Mouse (Mus musculus) ES-CJ7 (cell line): ENCODE measurements around the gene Tshb.

Source experiments
- DNase-seq: peaks from one replicate; pipeline ENCODE4 v3.0.0; 2011; ENCODE audit warnings: low read depth, low spot score

Gene Tshb

DNA sequence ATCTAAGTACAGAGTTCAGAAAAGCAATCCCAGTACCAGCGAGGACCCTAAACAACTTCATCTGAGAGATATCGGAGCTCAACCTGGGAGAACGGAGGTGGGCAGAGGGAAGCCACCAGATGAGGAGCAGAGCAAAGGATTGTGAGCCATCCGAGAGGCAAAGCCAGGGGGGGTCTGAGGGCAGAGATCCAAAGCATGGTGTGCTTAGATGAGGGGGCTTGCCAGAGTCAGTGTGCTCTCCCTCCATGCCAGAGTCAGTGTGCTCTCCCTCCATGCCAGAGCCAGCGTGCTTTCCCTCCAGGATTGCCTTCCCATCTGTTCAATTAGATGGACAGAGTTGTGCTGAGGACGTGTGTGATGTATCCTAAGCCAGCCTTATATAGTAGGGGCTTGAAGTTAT, 45.4 kb downstream of the Tshb start:
- DNase-seq, result no peak

DNA sequence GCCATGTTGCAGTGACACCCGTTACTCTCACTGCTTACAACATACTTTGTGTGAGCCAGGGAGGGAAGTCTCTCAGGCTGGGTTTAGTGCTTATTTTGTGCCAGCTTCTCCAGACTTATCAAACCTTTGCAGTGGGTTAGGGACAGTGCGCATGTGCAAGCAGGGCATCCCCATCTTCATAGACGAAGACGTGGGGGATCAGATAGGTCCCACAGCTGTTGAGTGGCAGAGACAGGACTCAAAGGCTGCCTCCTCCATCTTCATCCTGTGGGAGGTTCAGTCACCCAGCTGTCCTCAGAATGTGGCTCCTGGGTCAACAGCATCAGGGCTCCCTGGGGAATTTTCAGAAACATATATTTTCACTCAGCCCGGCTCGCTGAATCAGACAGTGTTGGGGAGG, 46.1 kb downstream of the Tshb start:
- no peak for DNase-seq

DNA sequence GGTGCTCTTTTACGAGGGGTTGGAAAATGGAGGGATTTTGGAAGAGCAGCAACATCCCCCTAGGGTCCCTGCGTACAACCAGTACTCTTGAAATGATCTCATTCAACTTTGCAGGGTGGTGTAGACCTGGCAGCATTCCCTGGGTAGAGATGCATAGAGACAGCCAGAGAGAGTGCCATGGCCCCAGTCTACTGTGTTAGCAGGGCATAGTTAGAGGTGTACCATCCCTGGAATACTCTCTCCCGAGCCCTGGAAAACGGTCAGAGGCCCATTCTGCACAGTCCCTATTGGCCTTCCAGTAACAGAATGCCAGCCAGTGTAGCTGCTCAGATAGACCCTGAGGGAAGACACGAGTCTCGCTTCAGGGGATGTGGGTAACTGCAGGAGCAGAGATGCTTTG, 46.9 kb downstream of the Tshb start:
- no peak for DNase-seq

DNA sequence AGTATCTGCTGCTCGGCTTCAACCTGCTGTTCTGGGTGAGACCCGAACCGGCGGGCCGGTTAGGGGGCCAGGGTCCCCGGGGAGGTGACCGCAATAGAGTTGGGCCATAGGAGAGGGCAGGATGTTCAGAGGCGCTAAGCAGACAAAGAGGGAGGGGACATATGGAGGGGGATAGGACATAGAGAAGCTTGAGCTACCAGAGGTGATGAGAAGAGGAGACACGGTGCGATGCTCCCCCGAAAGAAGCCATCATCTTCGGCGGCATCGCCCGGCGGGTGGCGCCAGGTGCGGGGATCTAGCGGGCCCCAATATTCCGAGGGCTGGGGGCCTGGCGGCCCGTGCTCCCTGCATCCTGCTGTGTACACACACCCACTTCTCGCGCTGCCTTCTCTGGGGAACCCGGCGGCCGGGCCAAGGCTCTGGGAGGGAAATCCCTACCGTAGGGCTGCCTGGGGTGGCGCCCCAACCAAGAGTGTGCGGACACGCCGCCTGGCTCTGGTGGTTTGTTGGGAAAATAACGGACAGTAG, 47.4 kb downstream of the Tshb start:
- DNase-seq, result peak; percentile 40

DNA sequence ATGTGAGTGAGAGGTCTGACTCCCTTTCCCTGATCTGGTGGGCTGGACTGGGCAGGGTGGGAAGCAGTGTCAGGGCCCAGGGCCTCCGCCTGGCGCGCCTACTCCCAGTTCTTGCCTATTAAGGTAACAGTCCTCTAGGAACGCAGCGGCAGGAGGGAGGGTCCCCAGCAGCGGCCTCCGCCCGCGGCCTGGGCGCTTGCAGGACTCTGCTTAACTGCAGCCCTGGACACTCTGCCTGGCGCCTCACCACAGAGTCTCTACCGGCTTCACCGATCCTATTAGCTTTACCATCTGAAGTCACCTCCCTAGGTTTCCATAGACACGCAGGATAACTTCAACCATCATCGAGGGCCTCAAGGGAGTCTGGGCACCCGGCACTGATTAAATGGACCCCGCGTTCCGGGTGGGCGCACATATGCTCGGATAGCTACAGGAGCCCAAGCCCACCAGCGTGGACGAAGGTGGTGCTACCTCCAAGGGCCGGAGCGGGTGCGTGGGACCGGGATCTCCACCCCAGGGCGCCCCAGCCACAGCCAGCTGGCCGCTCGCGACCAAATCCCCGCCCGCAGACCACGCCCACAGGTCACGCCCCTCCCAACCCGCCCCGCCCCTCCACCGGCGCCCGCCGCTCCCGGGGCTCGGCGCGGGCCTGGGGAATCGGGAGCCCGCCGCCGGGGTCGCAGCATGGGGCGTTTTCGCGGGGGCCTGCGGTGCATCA, 48.0 kb downstream of the Tshb start, which contains the start of gene Tspan2:
TSS of gene Tspan2 (plus strand) at position 217 of the 718 bp plus-strand sequence.
- peak; percentile 12 for DNase-seq

DNA sequence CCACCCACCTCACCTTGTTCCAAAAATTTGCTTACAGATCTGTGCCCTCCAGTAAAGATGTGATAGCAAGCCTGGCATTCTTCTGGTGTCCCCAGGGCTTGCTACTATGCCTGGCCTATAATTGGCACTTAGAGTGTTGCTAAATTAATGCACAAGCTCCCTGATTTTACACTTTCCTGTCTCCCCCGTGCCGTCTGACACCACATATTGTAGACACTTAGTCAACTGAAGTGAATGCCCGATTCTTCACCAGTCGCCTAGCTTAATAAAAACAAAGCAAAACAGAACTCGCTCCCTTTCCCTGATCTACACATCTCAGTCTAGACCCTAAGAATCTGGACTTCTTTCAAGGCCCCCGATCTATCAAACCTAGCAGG, 48.6 kb downstream of the Tshb start:
- DNase-seq, result no peak

DNA sequence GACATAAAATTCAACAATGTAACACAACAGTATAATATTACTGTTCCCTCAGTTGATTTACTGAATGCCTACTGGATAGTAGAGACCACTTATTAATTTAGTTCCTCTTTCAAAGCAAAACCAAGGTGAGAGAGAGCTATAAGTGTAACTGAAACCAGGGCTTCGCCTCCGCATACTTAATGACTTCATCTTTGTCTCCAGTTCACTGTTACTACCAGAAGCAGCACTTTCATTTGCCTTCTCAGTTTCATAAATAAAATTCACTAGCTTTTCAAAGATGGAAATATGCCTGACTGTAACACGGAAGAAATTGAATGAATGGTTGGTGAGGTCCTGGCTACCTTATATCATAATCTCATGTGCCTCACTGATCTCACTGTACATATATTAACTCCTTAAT, 49.5 kb downstream of the Tshb start:
- DNase-seq, result no peak

DNA sequence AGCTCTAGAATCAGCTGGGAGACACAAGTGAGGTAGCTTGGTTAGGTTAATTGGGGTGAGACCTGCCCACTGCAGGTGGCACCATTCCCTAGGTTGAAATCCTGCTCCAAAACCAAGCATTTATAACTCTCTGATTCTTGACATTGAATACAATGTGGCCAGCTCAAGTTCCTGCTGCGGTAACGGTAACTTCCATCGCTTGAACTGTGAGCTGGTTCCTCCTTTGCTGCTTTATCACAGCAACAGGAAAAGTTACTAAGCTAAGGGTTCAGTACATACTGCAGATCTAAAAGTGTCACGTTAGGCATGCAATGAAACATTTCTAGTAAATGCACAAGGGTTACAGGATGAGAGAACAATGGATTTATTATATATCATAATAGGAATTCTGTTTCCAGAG, 49.9 kb downstream of the Tshb start:
- DNase-seq, result no peak

DNA sequence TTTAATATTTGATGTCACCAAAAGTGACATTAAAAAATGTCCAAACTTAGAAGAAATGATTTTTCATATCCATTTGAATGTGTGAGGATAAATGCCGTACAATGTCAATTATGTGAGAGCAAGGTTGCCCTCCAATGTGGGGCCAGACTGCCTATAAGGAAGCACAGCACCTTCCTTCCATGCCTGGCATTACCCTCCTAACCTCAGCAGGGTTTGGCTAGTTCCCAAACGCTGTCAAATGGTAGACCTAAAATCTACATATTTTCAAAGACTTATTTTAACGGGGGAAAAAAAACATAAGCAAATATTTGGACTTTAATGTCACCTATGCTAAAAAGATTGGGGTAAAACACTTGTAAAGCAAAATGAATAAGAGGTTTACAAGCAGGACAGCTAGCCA, 51.4 kb downstream of the Tshb start:
- no peak for DNase-seq

DNA sequence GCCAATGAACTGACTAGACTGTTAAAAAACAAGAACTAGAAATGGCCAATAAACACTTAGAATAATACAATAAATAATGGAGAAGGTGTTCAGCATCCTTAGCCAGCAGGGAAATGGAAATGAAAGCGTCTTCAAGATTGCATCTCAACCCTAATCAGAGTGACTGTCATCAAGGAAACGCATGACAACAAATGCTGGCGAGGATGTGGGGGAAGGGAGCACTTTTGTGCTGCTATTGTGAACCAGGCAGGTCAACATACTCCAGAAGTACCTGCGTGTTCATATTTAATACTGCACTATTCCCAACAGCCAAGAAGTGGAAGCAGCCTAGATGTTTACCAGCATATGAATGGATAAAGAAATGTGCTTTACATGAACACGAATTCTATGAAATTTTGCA, 53.1 kb downstream of the Tshb start:
- no peak for DNase-seq
